Mouse (Mus musculus) MEL (cell line): ENCODE measurements around the gene Nrsn2. TPM values are rescaled to one million over a fixed set of nuclear protein-coding genes. Genes with fewer than 3 reads are reported as not detected.

Experiments used
- DNase-seq: peaks from one replicate; pipeline ENCODE4 v3.0.0; 2011; ENCODE audit warnings: low read depth, low spot score
- H3K27ac ChIP-seq: 2 replicates; pipeline ENCODE4 v1.5.1; 2012; ENCODE audit warnings: low read depth, mild to moderate bottlenecking, control low read depth, low read length, moderate library complexity; ENCODE audit not compliant: control insufficient read depth
- H3K27me3 ChIP-seq, 2 experiments: fragments of 150-350 bp in 1 of 2; sonication (generic) in 1 of 2; 2 replicates each; pipeline ENCODE4 v1.6.1; 2012; ENCODE audit warnings: low read length in 2 of 2, mild to moderate bottlenecking in 2 of 2, improper control_type of control experiment in 1 of 2, moderate library complexity in 1 of 2; ENCODE audit not compliant: insufficient read depth in 2 of 2, control insufficient read depth in 1 of 2
- H3K36me3 ChIP-seq, 2 experiments: 2 replicates each; pipeline ENCODE4 v1.6.1; 2012 to 2014; ENCODE audit warnings: low read length in 2 of 2, improper control_type of control experiment in 1 of 2, inconsistent platforms in 1 of 2, mild to moderate bottlenecking in 1 of 2; ENCODE audit not compliant: insufficient read depth in 2 of 2, control insufficient read depth in 1 of 2
- H3K4me1 ChIP-seq, 2 experiments: fragments of 150-350 bp in 1 of 2; sonication (generic) in 1 of 2; 2 replicates each; pipeline ENCODE4 v1.6.1; 2012; ENCODE audit warnings: low read length in 2 of 2, improper control_type of control experiment in 1 of 2, mild to moderate bottlenecking in 1 of 2; ENCODE audit not compliant: insufficient read depth in 2 of 2, control insufficient read depth in 1 of 2
- H3K4me3 ChIP-seq, 2 experiments: fragments of 150-350 bp in 1 of 2; sonication (generic) in 1 of 2; 2 replicates each; pipeline ENCODE4 v1.5.1; 2012; ENCODE audit warnings: low read depth in 2 of 2, low read length in 2 of 2, mild to moderate bottlenecking in 2 of 2, moderate library complexity in 2 of 2, control low read depth in 1 of 2, improper control_type of control experiment in 1 of 2; ENCODE audit not compliant: control insufficient read depth in 1 of 2, insufficient read depth in 1 of 2
- H3K79me2 ChIP-seq: 2 replicates; pipeline ENCODE4 v1.6.1; 2012; ENCODE audit warnings: mild to moderate bottlenecking, low read length, moderate library complexity; ENCODE audit not compliant: control insufficient read depth, poor library complexity, insufficient read depth
- H3K9ac ChIP-seq: 2 replicates; pipeline ENCODE4 v1.6.1; 2012; ENCODE audit warnings: low read depth, mild to moderate bottlenecking, control low read depth, low read length, moderate library complexity; ENCODE audit not compliant: control insufficient read depth, poor library complexity, severe bottlenecking
- H3K9me3 ChIP-seq: fragments of 150-350 bp; sonication (generic); replicated peaks from 2 replicates; pipeline ENCODE4 v1.6.1; 2012; ENCODE audit warnings: mild to moderate bottlenecking, low read length, improper control_type of control experiment, moderate library complexity; ENCODE audit not compliant: insufficient read depth
- BHLHE40 ChIP-seq: IDR thresholded peaks from 2 replicates; pipeline ENCODE4 v1.6.1; 2012; ENCODE audit warnings: low read depth, mild to moderate bottlenecking, inconsistent platforms, low read length, improper control_type of control experiment, borderline replicate concordance
- CHD1 ChIP-seq: IDR thresholded peaks from 2 replicates; pipeline ENCODE4 v1.6.1; 2012; ENCODE audit warnings: low read depth, mild to moderate bottlenecking, inconsistent platforms, low read length, improper control_type of control experiment
- CHD2 ChIP-seq: IDR thresholded peaks from 2 replicates; pipeline ENCODE4 v1.6.1; 2011; ENCODE audit warnings: low read length, improper control_type of control experiment
- CTCF ChIP-seq, 3 experiments: IDR thresholded peaks in 2 of 3; conservative IDR thresholded peaks in 1 of 3; 2 replicates each; pipeline ENCODE4 v1.5.1; 2011 to 2012; ENCODE audit warnings: low read length in 3 of 3, low read depth in 2 of 3, mild to moderate bottlenecking in 2 of 3, improper control_type of control experiment in 1 of 3, inconsistent platforms in 1 of 3, mixed read lengths in 1 of 3, moderate library complexity in 1 of 3; ENCODE audit not compliant: control insufficient read depth in 1 of 3, insufficient read depth in 1 of 3, poor library complexity in 1 of 3, severe bottlenecking in 1 of 3
- E2F4 ChIP-seq: IDR thresholded peaks from 2 replicates; pipeline ENCODE4 v1.6.1; 2011; ENCODE audit warnings: low read depth, low read length, improper control_type of control experiment, borderline replicate concordance
- ETS1 ChIP-seq: IDR thresholded peaks from 2 replicates; pipeline ENCODE4 v1.6.1; 2012; ENCODE audit warnings: low read depth, mild to moderate bottlenecking, inconsistent platforms, low read length, improper control_type of control experiment, moderate library complexity
- GABPA ChIP-seq: IDR thresholded peaks from 2 replicates; pipeline ENCODE4 v1.6.1; 2012; ENCODE audit warnings: low read depth, mild to moderate bottlenecking, inconsistent platforms, low read length, improper control_type of control experiment, moderate library complexity
- GATA1 ChIP-seq: IDR thresholded peaks from 2 replicates; pipeline ENCODE4 v1.6.1; 2011; ENCODE audit warnings: low read depth, low read length, improper control_type of control experiment
- HCFC1 ChIP-seq: IDR thresholded peaks from 2 replicates; pipeline ENCODE4 v1.6.1; 2012; ENCODE audit warnings: low read depth, mild to moderate bottlenecking, inconsistent platforms, low read length, improper control_type of control experiment, moderate library complexity
- JUND ChIP-seq: IDR thresholded peaks from 2 replicates; pipeline ENCODE4 v1.6.1; 2011; ENCODE audit warnings: low read depth, mild to moderate bottlenecking, improper control_type of control experiment, low read length
- MAX ChIP-seq: IDR thresholded peaks from 2 replicates; pipeline ENCODE4 v1.6.1; 2011; ENCODE audit warnings: low read length, improper control_type of control experiment
- MXI1 ChIP-seq: IDR thresholded peaks from 2 replicates; pipeline ENCODE4 v1.6.1; 2011; ENCODE audit warnings: mild to moderate bottlenecking, low read depth, low read length, improper control_type of control experiment
- MYC ChIP-seq: IDR thresholded peaks from 2 replicates; pipeline ENCODE4 v1.6.1; 2011; ENCODE audit warnings: low read depth, mild to moderate bottlenecking, low read length, improper control_type of control experiment, moderate library complexity
- NELFE ChIP-seq: IDR thresholded peaks from 2 replicates; pipeline ENCODE4 v1.6.1; 2011; ENCODE audit warnings: low read depth, low read length, improper control_type of control experiment
- NRF1 ChIP-seq: IDR thresholded peaks from 2 replicates; pipeline ENCODE4 v1.6.1; 2014; ENCODE audit warnings: low read depth, mild to moderate bottlenecking, inconsistent platforms, low read length, improper control_type of control experiment, moderate library complexity; ENCODE audit not compliant: poor library complexity, insufficient read depth, severe bottlenecking
- POLR2A ChIP-seq, 2 experiments: IDR thresholded peaks; 2 replicates each; pipeline ENCODE4 v1.6.1; 2011 to 2012; ENCODE audit warnings: low read length in 2 of 2, mild to moderate bottlenecking in 2 of 2, control low read depth in 1 of 2, improper control_type of control experiment in 1 of 2, low read depth in 1 of 2, moderate library complexity in 1 of 2; ENCODE audit not compliant: control insufficient read depth in 1 of 2, insufficient read depth in 1 of 2, poor library complexity in 1 of 2
- POLR2AphosphoS2 ChIP-seq: IDR thresholded peaks from 2 replicates; pipeline ENCODE4 v1.6.1; 2011; ENCODE audit warnings: low read length, improper control_type of control experiment
- RAD21 ChIP-seq: IDR thresholded peaks from 2 replicates; pipeline ENCODE4 v1.6.1; 2011; ENCODE audit warnings: mild to moderate bottlenecking, low read depth, low read length, improper control_type of control experiment
- RCOR1 ChIP-seq: IDR thresholded peaks from 2 replicates; pipeline ENCODE4 v1.6.1; 2012; ENCODE audit warnings: low read depth, mild to moderate bottlenecking, inconsistent platforms, low read length, improper control_type of control experiment
- SIN3A ChIP-seq: IDR thresholded peaks from 2 replicates; pipeline ENCODE4 v1.6.1; 2012; ENCODE audit warnings: low read length, improper control_type of control experiment, inconsistent platforms
- TBP ChIP-seq: IDR thresholded peaks from 2 replicates; pipeline ENCODE4 v1.8.0; 2011; ENCODE audit warnings: low read depth, low read length, improper control_type of control experiment
- TCF12 ChIP-seq: IDR thresholded peaks from 2 replicates; pipeline ENCODE4 v1.6.1; 2014; ENCODE audit warnings: low read depth, mild to moderate bottlenecking, inconsistent platforms, low read length, improper control_type of control experiment, moderate library complexity
- UBTF ChIP-seq: IDR thresholded peaks from 2 replicates; pipeline ENCODE4 v1.6.1; 2012; ENCODE audit warnings: low read depth, mild to moderate bottlenecking, inconsistent platforms, low read length, improper control_type of control experiment, moderate library complexity, borderline replicate concordance; ENCODE audit not compliant: insufficient read depth
- USF1 ChIP-seq: IDR thresholded peaks from 2 replicates; pipeline ENCODE4 v1.6.1; 2014; ENCODE audit warnings: low read depth, mild to moderate bottlenecking, inconsistent platforms, low read length, improper control_type of control experiment, moderate library complexity
- ZC3H11A ChIP-seq: IDR thresholded peaks from 2 replicates; pipeline ENCODE4 v1.6.1; 2012; ENCODE audit warnings: low read depth, mild to moderate bottlenecking, inconsistent platforms, low read length, improper control_type of control experiment
- ZKSCAN1 ChIP-seq: IDR thresholded peaks from 2 replicates; pipeline ENCODE4 v1.6.1; 2012; ENCODE audit warnings: low read depth, mild to moderate bottlenecking, inconsistent platforms, low read length, improper control_type of control experiment, moderate library complexity
- ZNF384 ChIP-seq: IDR thresholded peaks from 2 replicates; pipeline ENCODE4 v1.6.1; 2012; ENCODE audit warnings: low read depth, mild to moderate bottlenecking, inconsistent platforms, low read length, improper control_type of control experiment
- polyA plus RNA-seq, 2 experiments: library from polyadenylated mRNA; stranded (reverse) in 1 of 2; unstranded in 1 of 2; fragments of >175 nt in 1 of 2; fragments of >200 nt in 1 of 2; gene quantifications; 2 replicates each; pipeline versions ENCODE4 v1.2.1 to v1.2.4; 2012; ENCODE audit warnings: low replicate concordance in 2 of 2, low read depth in 1 of 2; ENCODE audit not compliant: insufficient read length in 2 of 2, insufficient read depth in 1 of 2, missing spikeins in 1 of 2
- total RNA-seq: library from RNA; depleted of rRNA; stranded (reverse); fragments of 300-350 nt; gene quantifications from 2 replicates; pipeline ENCODE4 v1.2.3, GENCODE M21; 2012

The Nrsn2 gene
- total and polyA plus RNA-seq, 3 experiments: not detected

DNA sequence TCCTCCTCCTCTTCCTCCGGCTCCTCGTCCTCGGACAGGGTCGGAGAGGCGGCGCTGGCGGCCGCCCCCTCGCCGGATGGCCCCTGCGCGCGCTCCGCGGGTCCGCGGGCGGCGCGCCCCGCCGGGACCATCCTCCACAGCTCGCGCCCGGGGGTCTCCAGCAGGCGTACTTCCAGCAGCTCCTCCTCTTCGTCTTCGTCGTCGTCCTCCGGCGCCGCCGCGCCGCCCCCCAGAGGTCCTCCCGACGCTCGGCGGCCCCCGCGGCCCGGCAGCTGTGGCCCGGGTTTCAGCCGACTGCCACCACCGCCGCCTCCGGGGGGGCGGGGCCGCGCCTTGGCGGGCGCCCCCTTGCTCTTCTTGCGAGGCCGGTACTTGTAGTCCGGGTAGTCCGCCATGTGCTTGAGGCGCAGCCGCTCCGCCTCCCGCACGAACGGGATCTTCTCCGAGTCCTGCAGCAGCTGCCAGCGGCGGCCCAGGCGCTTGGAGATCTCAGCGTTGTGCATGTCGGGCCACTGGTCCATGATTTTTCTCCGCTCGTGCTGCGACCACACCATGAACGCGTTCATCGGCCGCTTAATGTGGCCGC lies 20.7 kb upstream of the Nrsn2 start:
- peak; percentile 43 for TF ChIP-seq SIN3A
- TF ChIP-seq UBTF: peak; percentile 68; the same call in 1 of the 2 replicates
- TF ChIP-seq ZNF384: no peak
- peak in 1 of 3 experiments; percentile 2; a peak in 1 of 6 replicates for TF ChIP-seq CTCF (IDR thresholded peaks at IDR 0.05 in 2 of 3, conservative IDR thresholded peaks at IDR 0.05 in 1 of 3; ENCODE audit: control insufficient read depth in 1 of 3, insufficient read depth in 1 of 3, low read depth in 2 of 3, low read length in 3 of 3, poor library complexity in 1 of 3, severe bottlenecking in 1 of 3)
- TF ChIP-seq RAD21: no peak
- TF ChIP-seq JUND: no peak
- 0 out of 2 replicates have a peak, but pooled peaks have one; percentile 21 for TF ChIP-seq TCF12
- TF ChIP-seq POLR2A (IDR thresholded peaks at IDR 0.05; ENCODE audit: control insufficient read depth in 1 of 2, insufficient read depth in 1 of 2, low read depth in 1 of 2, low read length in 2 of 2, poor library complexity in 1 of 2): peak; percentile 29 to 52; a peak in 1 of 4 replicates
- peak; percentile 66 for TF ChIP-seq HCFC1
- TF ChIP-seq ETS1: no peak
- peak; percentile 39; the same call in 1 of the 2 replicates for TF ChIP-seq NELFE
- peak; percentile 63 for TF ChIP-seq MAX
- no peak for TF ChIP-seq ZC3H11A
- no peak for TF ChIP-seq GATA1
- peak; percentile 94 for TF ChIP-seq MXI1
- TF ChIP-seq USF1: no peak
- no peak for TF ChIP-seq ZKSCAN1
- peak; percentile 41; the same call in 1 of the 2 replicates for TF ChIP-seq MYC
- Histone ChIP-seq H3K36me3 (peaks cover 0 to 6% of the 10 kb centered on the region in 2 experiments; a peak in 1 of 4 replicates), H3K27me3 (no peaks in the 10 kb centered on the region), H3K27ac (peak overlapping the region; percentile 86), H3K4me1 (peaks cover 2 to 25% of the 10 kb centered on the region in 2 experiments), H3K79me2 (peaks cover 14% of the 10 kb centered on the region), H3K9me3 (no peaks in the 10 kb centered on the region), H3K4me3 (peak overlapping the region; percentile 85), H3K9ac (peak overlapping the region; percentile 95)
- peak; percentile 84 for DNase-seq

DNA sequence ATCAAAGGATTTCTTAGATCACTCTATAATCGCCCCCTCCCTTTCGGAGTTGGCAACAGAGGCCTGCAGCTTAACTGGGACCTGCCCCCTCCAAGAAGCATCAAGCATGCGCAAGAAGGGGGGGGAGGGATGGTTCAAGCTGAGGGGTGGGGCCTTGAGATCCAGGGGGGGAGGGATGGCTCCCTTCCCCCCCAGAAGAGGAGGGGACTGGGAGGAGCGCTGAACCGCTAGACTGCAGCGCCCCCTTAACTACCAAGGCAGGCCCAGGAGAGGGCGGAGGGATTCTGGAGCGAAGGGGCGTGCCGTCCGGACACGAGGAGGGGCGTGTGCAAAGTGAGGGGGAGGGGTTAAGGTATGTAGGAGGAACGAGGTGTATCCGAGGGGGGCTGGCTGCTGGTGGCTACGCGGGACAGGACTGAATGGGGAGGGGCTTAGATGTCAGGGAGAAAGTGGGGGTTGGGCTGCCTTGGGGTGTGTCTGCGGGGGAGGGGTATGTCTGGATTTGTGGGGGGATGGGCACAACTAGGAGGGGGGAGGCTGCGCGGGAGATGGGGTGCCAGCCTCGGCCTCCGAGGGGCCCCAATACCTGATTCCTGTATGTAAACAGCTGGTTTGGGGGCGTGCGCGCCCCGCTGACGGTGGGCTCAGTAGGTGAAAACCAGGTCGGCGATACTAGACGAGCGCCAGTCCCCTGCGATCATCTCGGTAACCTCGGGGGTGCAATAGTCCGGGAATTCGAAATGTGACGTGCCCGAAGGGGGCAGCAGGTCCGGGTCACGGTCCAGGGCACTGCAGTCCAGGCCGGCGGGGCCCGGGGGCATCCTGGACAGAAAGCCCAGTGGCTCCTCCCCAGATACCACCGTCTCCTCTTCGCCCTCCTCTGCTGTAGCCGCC lies 19.9 kb upstream of the Nrsn2 start:
- peaks cover 5 to 28% of the 10 kb centered on the region in 2 experiments for H3K4me1 ChIP-seq
- peak overlapping the region; percentile 85 for H3K4me3 ChIP-seq
- H3K27me3 ChIP-seq: no peaks in the 10 kb centered on the region
- DNase-seq: peak; percentile 98
- peaks cover 0 to 6% of the 10 kb centered on the region in 2 experiments; a peak in 1 of 4 replicates for H3K36me3 ChIP-seq
- H3K27ac ChIP-seq: peak overlapping the region; percentile 86
- H3K9me3 ChIP-seq: no peaks in the 10 kb centered on the region
- H3K9ac ChIP-seq: peak overlapping the region; percentile 95
- H3K79me2 ChIP-seq: peaks cover 14% of the 10 kb centered on the region
- TF ChIP-seq USF1: peak; percentile 54
- peak; percentile 63; the same call in 1 of the 2 replicates for TF ChIP-seq POLR2AphosphoS2
- TF ChIP-seq ZC3H11A: no peak
- TF ChIP-seq CHD2: peak; percentile 84
- TF ChIP-seq CTCF (IDR thresholded peaks at IDR 0.05 in 2 of 3, conservative IDR thresholded peaks at IDR 0.05 in 1 of 3; ENCODE audit: control insufficient read depth in 1 of 3, insufficient read depth in 1 of 3, low read depth in 2 of 3, low read length in 3 of 3, poor library complexity in 1 of 3, severe bottlenecking in 1 of 3): peak in 2 of 3 experiments; percentile 33 to 35; a peak in 4 of 6 replicates
- TF ChIP-seq HCFC1: peak; percentile 66
- peak; percentile 25; the same call in 1 of the 2 replicates for TF ChIP-seq BHLHE40
- TF ChIP-seq NRF1: peak; percentile 81
- TF ChIP-seq ZNF384: no peak
- peak; percentile 82 for TF ChIP-seq MXI1
- no peak for TF ChIP-seq GABPA
- TF ChIP-seq CHD1: no peak
- no peak for TF ChIP-seq ZKSCAN1
- TF ChIP-seq TCF12: peak; percentile 60; the same call in 1 of the 2 replicates
- TF ChIP-seq E2F4: no peak
- TF ChIP-seq RCOR1: no peak
- no peak for TF ChIP-seq TBP
